Mouse (Mus musculus): Measurements from ENCODE around the gene Lpin1.

GRCm38 (mm10) chr12:16599359-16599758 lies 11.4 kb downstream of the Lpin1 start:
- no peak for TF ChIP-seq CTCF (IDR thresholded peaks at IDR 0.05; ENCODE audit: low read depth, low read length)
- TF ChIP-seq GATA1 (IDR thresholded peaks at IDR 0.05; ENCODE audit: borderline replicate concordance, low read length): no peak

Measured in G1E (cell line).